Mouse (Mus musculus) embryo, embryonic 9.5 days (tissue): Measurements from ENCODE around the gene Rpl27.
"Not testable (repeated sequence)": the region's sequence is repeated elsewhere in the genome, so short reads cannot be mapped to it uniquely, and the experiment has no call there.

ENCODE experiments used
- DNase-seq: peaks from one replicate; pipeline ENCODE4 v3.0.0-alpha.2; 2017; ENCODE audit errors: extremely low spot score

Rpl27 gene

DNA sequence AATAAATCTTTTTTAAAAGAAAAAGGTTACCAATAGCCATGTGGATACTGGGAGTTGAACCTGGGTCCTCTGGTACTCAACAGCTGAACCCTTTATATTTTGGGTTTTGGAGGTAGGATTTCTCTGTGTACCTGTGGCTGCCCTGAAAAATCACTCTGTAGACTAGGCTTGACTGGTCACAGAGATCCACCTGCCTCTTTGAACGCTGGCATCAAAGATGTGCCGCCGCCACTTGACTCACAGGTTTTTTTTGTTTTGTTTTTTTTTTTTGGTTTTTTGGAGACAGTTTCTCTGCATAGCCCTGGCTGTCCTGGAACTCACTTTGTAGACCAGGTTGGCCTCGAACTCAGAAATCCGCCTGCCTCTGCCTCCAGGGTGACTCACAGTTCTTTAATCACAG, 5.7 kb downstream of the Rpl27 start:
- DNase-seq = no peak

DNA sequence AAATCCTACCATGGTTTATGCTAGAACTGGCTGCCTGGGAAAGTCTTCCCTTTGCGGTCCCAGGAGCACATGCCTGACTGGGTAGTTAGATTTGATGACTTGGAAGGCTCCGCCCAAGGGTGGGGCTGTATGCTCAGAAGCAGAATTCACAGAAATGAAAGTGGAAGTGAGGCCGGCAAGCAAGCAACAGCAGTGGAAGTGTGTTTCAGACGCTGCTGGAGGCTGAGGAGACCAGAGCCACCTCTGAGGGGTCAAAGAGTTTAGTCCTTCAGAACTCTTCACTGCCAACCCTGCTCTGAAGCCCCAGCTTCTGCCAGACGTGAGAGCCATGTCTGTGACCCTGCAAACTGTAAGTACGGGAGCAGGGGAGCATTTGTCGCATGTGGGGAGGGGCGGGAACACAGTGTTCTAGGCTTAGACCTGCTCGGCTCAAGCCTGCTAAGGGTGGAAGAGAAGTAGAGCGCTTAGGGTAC, 6.2 kb downstream of the Rpl27 start, which contains the start of gene Ifi35:
Gene Ifi35 (plus strand): TSS at position 134 of the 473 bp plus-strand sequence.
- DNase-seq = no peak

DNA sequence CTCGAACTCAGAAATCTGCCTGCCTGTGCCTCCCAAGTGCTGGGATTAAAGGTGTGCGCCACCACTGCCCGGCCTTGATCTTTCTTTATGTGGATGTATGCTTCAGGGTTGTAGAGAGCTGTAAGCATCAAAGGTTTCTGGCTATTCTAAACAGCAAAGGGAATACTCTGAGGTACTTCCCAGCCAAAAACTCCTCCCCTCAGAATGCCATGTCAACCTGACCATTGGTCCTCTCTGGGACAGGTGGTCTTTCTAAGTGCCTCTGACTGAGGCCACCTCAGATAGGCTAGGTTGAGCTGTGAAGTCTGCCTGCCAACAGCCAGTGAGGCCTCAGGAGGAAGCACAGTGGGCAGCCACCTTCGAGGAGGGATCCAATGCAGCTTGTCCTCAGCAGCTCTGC, 6.8 kb downstream of the Rpl27 start:
- no peak for DNase-seq

DNA sequence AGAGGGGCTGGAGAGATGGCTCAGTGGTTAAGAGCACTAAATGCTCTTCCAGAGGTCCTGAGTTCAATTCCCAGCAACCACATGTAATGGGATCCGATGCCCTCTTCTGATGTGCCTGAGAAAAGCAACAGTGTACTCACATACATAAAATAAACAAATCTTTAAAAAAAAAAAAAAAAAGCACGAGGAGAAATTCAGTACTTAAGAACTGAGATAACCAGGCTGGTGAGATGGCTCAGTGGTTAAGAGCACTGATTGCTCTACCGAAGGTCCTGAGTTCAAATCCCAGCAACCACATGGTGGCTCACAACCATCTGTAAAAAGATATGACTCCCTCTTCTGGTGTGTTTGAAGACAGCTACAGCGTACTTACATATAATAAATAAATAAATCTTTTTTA, 7.5 kb downstream of the Rpl27 start:
- DNase-seq = not testable (repeated sequence)

DNA sequence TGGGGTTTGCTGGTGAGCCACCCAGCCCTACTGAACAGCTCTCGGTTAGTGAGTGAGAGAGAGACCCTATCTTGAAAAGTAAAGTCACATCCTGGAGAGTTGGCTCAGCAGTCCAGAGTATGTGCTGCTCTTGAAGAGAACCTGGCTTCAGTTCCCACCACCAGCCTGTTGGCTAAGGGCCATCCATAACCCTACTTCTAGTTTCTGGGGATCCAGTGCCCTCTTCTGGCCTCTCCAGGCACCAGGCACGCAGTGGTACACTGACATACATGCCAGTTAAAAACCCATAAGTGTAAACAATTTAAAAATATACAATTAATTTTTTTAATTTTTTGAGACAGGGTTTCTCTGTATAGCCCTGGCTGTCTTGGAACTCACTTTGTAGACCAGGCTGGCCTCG, 8.3 kb downstream of the Rpl27 start:
- no peak for DNase-seq

DNA sequence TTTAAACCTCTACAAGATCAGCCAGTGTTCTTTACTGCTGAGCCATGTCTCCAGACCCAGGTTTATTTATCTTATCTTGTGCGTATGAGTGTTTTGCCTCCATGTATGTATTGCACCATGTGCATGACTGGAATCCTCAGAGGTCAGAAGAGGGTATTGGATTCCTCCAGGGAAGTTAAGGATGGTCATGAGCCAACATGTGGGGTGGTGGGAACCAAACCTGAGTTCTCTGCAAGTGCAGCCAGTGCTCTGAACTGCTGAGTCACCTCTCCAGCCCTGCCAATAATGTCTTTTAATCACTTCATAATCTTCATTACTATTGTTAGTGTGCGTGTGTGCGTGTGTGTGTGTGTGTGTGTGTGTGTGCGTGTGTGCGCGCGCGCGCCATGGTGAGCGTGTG, 9.4 kb downstream of the Rpl27 start:
- no peak for DNase-seq

DNA sequence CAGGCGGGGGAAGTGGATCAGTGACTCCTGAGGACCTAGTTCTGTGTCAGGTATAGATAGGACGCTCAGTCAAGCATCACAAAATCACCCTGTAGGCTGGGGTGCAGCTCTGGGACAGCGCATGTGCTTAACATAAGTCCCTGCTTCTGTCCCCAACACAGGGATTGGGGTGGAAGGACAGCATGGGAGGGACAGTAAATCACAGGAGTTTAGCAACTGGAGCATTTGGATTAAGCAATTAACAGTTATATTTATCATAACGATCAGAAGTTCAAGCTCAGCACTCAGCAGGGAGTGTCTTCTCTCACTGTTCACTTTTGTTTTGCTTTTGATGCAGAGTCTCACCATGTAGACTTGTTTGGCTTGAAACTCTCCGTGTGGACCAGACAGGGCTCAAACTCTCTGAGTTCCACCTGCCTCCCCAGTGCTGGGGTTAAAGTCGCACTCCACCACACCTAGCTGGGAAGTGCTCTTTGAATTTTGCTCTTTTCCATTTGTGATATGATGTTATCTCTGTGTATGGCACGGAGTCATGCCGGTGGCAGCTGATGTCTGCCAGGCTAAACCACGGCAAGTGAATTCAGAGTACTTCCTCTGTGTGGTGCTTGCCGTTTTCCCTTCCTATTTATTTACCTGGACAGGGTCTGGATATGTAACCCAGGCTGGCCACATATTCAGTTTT, 10.1 kb downstream of the Rpl27 start:
- no peak for DNase-seq

DNA sequence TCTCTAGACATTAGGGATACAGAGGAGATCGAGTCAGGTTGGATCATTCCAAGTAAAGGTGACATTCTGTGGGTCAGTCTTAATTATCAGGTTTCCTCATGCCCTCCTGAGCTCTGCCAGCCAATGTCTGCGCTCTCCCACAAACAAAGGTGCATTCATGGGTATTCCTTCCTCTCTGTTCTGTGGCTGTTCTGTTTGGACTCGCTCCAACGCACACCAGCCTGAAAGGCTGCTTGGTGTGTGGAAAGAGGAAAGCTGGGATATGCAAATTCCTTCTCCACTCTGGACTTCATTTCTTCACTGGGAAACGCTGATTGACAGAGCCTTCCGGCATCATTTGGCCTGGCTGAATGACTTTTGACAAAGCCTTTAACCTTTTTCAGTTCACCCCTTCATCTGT, 12.6 kb downstream of the Rpl27 start:
- DNase-seq = no peak

DNA sequence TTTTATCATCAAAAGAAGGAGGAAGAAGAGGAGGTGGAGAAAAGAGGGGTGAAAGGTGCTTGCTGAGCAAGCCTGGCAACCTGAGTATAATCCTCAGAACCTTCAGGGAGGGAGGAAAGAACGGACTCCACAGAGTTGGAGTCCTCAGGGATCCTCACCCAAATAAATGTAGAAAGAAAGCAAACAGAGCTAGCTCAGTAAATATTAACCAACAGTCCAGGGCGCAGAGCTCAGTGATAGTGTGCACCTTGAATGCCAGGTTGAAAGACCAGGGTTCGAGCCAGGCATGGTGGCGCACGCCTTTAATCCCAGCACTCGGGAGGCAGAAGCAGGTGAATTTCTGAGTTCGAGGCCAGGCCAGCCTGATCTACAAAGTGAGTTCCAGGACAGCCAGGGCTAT, 13.5 kb downstream of the Rpl27 start:
- DNase-seq = no peak

DNA sequence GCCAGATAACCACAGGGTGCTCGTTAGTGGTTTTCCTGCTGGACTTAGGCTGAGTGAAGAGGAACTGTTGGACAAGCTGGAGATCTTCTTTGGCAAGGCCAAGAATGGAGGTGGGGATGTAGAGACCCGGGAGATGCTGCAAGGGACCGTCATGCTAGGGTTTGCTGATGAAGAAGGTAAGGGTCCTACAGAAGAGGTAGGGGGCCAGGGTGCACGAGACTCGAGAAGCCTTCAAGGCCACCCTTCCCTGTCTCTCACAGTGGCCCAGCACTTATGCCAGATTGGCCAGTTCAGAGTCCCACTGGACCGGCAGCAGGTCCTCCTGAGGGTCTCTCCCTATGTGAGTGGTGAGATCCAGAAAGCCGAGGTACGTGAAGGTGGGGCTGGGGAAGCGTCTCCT, 15.5 kb downstream of the Rpl27 start:
- DNase-seq = no peak

DNA sequence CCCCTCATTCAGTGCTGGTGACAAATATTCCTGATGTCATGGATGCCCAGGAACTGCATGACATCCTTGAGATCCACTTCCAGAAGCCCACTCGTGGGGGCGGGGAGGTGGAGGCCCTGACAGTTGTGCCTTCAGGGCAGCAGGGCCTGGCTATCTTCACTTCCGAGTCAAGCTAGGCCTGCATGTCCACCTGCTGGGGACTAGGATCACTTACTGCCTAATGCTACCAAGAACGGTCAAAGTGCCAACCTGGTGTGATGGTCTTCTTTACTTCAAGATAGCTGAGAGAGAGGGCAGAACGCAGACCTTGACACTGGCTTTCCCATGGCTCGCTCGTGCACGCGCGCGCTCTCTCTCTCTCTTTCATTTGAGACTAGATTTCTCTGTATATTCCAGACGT, 16.1 kb downstream of the Rpl27 start:
- DNase-seq = no peak

DNA sequence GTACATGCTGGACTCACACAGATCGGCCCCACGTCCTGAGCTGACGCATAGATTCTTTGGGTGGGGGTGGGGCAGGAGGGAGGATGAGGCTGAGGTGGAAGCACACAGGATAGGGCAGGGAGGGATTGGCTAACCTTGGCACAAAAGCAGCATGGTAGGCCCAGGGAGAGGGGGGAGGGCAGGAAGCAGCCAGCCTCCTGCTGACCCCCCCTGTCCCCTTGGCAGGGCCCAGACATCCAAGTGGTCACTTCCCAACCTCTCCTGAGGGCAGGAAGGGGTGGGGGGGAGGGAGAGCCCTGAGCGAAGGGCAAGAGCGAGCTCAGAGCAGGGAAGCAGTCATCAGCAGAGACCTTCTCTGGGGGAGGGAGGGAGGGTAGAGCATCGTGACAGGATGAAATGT, 17.6 kb downstream of the Rpl27 start:
- DNase-seq = no peak

DNA sequence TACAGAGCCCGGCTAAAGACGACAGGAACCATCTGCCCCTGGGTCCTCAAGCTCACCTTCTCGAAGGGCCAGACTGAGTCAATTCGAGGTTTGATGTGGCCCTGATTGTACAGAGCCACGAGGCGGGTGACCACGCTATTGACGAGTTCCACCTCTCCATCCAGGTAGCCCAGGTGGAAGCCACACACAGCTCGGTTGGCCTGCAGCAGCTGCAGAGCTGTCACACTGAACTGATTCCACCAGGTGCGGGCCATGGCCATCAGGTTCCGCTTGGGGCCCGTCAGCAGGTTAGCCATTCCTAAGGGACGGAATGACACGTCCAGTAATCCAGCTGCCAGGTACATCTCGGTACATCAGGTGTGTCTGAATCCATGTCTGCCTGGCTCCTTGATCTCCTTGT, 18.2 kb downstream of the Rpl27 start:
- DNase-seq = no peak

DNA sequence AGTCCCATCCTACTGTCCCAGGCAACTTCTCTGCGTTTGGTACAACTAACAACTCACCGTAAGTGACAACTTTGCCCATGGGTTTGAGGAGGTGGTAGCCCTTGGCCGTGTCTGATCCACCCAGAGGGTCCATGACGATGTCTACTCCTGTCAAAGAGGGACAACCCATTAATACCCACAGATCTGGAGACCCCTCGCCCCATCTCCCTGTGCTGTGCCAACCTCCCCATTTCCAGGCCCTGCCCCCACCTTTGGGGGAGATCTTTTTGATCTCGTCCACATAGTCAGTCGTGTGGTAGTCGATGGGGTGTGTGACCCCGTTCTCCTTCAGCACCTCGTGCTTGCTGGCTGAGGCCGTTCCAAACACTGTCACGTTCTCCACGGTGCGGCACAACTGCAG, 20.0 kb downstream of the Rpl27 start:
- DNase-seq = no peak

DNA sequence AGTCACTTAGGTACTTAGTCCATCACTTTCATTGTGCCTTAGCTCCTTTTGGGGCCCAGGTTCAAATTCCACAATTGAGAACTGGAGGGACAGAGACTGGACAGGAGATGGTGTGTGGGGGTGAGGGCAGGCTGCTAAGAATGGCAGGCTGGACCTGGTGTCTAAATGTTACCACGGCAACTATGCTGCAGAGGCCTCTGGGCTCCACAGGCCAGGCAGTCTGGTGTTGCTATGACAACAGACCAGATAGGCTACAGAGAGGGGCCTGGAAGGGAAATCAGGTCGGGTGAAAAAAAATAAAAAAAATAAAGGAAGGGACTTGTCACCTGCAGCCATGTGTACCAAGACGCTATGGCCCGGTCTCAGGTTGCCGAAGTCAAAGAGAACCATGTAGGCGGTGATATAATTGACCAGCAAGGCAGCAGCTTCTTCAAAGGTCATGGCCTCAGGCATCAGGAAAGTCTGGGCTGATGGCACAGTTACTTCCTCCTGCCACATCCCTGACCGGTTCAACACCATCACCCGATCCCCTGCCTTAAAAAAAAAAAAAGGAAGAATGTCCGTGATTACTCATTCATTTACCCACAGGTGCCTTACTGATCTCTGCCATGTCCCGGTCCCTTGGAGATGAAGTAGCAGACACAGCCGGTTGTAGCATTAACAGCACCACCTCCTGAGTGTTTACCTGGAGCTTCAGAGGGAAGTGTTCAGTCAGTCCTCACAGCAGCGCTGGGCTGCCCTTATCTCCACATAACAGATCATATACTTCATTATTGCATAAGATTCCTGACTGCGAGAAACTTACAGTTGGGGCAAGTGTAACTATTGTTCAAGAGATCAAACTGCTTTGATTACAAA, 20.7 kb downstream of the Rpl27 start:
- DNase-seq = no peak

DNA sequence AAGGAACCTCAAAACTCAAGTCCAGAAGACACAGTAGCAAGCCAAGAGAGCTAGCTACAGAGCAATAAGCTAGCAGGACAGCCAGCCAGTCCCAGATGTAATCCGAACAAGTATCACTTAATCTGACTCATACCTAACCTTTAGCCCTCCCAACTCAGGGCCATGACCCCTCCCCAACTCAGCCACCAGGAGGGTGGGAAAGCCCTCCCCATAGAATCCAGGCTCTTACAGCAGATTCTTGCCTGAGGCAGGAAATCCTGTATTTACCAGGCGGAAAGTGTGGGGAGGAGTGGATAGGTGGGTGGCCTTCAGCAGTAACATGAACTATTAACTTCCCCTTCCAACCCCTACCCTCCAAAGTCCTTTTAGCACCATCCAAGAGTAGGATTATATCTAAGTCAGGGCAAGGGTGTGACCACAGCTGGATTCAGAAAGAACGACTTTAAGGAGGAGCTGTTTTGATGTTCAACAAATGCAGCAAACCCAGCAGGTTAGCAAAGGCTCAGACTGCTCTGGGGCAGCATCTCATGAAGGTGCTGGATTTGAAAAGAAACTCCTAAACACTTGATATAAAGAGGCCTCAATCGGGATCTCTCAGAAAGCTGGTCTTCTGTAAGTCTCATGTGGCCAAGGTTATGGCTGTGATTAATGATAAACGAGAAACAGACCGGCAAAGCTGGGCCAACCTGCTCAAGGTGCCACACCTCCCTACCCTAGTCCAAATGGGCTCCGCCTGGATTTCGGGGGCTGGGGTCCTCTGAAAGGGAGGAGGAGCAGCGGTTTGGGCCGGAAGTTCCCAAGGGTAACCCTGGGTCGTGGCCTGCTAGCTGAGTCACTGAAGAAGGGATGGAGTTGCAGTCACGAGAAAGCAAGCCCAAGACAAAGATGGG, 22.4 kb downstream of the Rpl27 start, which contains the start of gene Rnd2:
Gene Rnd2 (plus strand): TSS at position 789 of the 890 bp plus-strand sequence.
- no peak for DNase-seq

DNA sequence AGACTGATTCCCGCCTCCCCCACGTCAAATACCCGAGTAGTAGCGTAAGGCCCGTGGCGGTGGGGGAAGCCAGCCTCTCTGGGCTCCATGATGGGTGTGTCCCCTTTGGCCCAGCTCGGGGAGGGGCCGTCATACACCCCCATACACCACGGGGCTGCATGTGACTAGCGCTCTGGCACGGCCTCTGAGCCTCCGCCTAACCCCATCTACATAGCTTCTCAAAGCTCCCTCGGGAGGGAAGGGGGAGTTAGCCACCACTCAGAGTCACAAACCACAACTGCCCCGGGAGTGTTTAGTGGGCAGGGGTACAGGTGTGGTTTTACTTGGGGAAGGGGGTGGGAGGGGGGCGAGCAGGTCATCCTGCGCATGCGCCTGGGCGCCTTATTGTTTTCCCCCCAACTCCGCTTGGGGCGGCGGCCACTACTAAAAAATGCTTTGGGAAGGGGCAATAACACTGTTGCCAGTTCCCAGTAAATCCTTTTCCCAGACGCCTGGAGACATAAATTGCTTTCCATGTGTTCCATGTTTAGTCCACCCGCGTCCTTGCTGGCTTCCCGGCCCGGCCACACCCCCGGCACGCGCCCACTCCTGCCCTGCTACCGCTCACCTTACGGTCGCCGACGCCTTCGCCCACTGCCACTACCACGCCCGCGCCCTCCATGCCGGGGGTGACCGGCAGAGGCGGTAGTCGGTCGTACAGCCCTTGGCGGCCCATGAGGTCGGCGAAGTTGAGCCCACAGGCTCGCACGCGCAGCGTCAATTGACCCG, 23.2 kb downstream of the Rpl27 start:
- DNase-seq = peak; percentile 65

DNA sequence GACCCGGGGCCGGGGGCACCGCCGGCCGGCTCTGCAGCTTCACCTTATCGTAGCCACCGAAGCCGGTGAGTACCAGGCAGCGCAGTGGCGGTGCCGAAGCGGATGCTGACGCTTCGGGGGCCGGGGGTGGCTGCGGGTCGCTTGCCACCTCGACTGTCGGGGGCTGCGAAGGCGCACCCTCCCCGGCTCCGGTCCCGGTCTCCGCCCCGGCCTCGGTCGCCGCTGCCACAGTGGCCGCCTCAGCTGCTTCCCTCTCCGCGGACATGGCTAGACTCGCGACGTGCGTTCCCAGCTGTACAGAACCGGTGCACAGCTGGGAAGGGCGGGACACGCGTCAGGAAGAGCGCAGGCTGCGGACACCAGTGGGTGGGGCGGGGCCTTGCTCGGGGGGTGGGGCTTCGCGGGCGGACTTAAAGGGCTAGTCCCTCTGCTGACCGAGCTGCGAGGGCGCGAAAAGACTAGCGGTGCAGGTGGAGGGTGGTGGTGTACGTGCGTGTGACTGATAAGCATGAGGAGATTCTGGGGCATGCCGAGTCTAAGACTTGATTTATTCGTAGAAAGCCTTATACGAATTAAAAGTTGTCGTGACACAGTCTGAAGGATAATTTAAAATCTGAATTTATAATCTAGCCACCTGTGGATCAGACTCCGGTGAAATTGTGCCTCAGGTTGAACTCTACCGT, 23.9 kb downstream of the Rpl27 start, which contains the start of gene Vat1:
Gene Vat1 (minus strand): TSS at position 362 of the 683 bp plus-strand sequence.
- DNase-seq = peak; percentile 80

DNA sequence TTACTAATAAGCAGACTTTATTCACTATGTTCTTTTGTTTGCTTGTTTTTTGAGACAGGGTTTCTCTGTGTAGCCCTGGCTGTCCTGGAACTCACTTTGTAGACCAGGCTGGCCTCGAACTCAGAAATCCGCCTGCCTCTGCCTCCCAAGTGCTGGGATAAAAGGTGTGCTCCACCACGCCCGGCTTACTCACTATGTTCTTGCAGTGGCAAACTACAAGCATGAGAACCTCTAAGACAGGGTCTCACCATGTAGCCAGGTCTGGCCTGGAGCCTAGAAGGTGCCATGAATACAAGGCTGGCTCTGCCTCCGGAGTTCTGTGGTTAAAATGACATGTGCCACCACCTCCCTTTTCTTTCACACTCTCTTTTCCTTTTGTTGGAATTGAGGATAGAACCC, 24.5 kb downstream of the Rpl27 start:
- not testable (repeated sequence) for DNase-seq

DNA sequence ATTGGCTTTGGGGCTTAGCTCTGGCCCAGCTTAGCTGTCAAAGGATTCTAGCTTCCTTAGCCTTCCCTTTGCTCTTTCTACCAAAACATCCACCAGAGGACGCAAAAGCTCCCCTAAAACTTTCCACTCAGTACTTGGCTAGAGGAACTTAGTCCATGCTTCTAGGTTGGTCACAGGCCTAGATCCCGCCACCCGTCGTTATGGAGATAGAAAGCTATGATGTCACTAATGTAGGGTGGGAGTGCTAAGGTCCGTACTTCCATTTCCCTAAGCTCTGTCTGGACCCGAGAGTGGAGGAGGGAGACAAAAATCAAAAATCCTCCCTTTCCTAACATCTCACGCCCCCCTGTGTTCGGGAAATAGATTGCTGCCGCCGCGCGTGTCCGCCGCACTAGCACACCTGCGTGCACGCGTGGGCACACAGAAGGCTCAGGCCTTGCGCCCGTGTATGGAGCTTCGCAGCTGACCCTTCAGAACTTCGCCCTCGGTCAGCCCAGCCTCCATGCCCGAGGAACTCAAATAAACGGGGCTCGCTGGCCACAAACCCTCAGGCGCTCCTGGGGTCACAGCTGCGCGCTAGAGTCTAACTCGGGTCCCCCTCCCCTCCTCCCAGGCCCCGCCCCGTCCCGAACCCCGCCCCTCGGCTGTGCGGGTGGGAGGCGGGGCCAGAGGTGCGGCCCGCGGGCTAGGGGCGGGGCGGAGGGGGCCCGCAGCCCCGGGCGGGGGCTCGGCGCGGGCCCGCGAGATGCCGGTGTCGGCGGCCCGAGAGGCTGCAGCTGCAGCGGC, 25.6 kb downstream of the Rpl27 start:
- DNase-seq = peak; percentile 87
